Mouse (Mus musculus) kidney, adult 10 weeks (tissue): ENCODE measurements around the gene Olfr1051. TPM values are rescaled to one million over a fixed set of nuclear protein-coding genes. Genes with fewer than 3 reads are reported as not detected.

ENCODE experiments used
- polyA plus RNA-seq: library from polyadenylated mRNA; stranded (reverse); fragments of 350-450 nt; fragmentation: Illumina TruSeq; extraction: RNeasy Lipid Tissue Mini Kit (QIAGEN cat#74804); gene quantifications from one replicate; pipeline ENCODE4 v1.2.3, GENCODE M21; 2014; ENCODE audit warnings: low read depth, low replicate concordance

Olfr1051 gene
- polyA plus RNA-seq: not detected

GRCm38 (mm10) chr2:86278988-86279387 is at the start of gene Olfr1051:
Gene Olfr1051, minus strand, starts transcription at chr2:86279088.

GRCm38 (mm10) chr2:86315184-86315583 is 36.3 kb upstream of the Olfr1051 start, which contains the start of gene Olfr1053:
Gene Olfr1053, minus strand, starts transcription at chr2:86315284.

GRCm38 (mm10) chr2:86292155-86292554 is 13.3 kb upstream of the Olfr1051 start, which contains the start of gene Olfr1052:
Gene Olfr1052, plus strand, starts transcription at chr2:86292455.

GRCm38 (mm10) chr2:86258228-86258627 is 20.7 kb downstream of the Olfr1051 start, which contains the start of gene Olfr1049:
Gene Olfr1049, minus strand, starts transcription at chr2:86258328.

GRCm38 (mm10) chr2:86240189-86240588 is 38.7 kb downstream of the Olfr1051 start, which contains the start of gene Olfr1048:
Gene Olfr1048, minus strand, starts transcription at chr2:86240289.

GRCm38 (mm10) chr2:86231301-86231700 is 47.6 kb downstream of the Olfr1051 start, which contains the start of gene Olfr1047:
Gene Olfr1047, minus strand, starts transcription at chr2:86231401.

Other genes with a start within 250 kb of the Olfr1051 start
- gene Olfr1034, start 233.2 kb downstream of the Olfr1051 start, polyA plus RNA-seq: 0.69 TPM
- not detected for gene Olfr1036, start 205.1 kb downstream of the Olfr1051 start, polyA plus RNA-seq
- gene Olfr1037, start 191.7 kb downstream of the Olfr1051 start, polyA plus RNA-seq: not detected
- not detected for gene Olfr1039, start 143.2 kb downstream of the Olfr1051 start, polyA plus RNA-seq
- gene Olfr1040, start 132.4 kb downstream of the Olfr1051 start, polyA plus RNA-seq: not detected
- not detected for gene Olfr1042, start 117.2 kb downstream of the Olfr1051 start, polyA plus RNA-seq
- not detected for gene Olfr1043, start 111.6 kb downstream of the Olfr1051 start, polyA plus RNA-seq
- gene Olfr1044, start 101.3 kb downstream of the Olfr1051 start, polyA plus RNA-seq: not detected
- not detected for gene Olfr52, start 93.4 kb downstream of the Olfr1051 start, polyA plus RNA-seq
- gene Olfr1045, start 76.1 kb downstream of the Olfr1051 start, polyA plus RNA-seq: not detected
- gene Olfr1046, start 59.8 kb downstream of the Olfr1051 start, polyA plus RNA-seq: not detected
- not detected for gene Olfr1047, start 47.7 kb downstream of the Olfr1051 start, polyA plus RNA-seq
- not detected for gene Olfr1048, start 38.8 kb downstream of the Olfr1051 start, polyA plus RNA-seq
- gene Olfr1049, start 20.8 kb downstream of the Olfr1051 start, polyA plus RNA-seq: not detected
- not detected for gene Olfr1052, start 13.4 kb upstream of the Olfr1051 start, polyA plus RNA-seq
- not detected for gene Olfr1053, start 36.2 kb upstream of the Olfr1051 start, polyA plus RNA-seq
- not detected for gene Olfr1054, start 56.3 kb upstream of the Olfr1051 start, polyA plus RNA-seq
- not detected for gene Olfr1055, start 71.2 kb upstream of the Olfr1051 start, polyA plus RNA-seq
- gene Olfr1056, start 83.4 kb upstream of the Olfr1051 start, polyA plus RNA-seq: not detected
- gene Olfr1057, start 99.3 kb upstream of the Olfr1051 start, polyA plus RNA-seq: not detected
- not detected for gene Olfr1058, start 109.5 kb upstream of the Olfr1051 start, polyA plus RNA-seq
- gene Olfr1061, start 135.0 kb upstream of the Olfr1051 start, polyA plus RNA-seq: not detected
- gene Olfr1062, start 147.7 kb upstream of the Olfr1051 start, polyA plus RNA-seq: not detected
- gene Olfr1065, start 171.5 kb upstream of the Olfr1051 start, polyA plus RNA-seq: not detected
- not detected for gene Olfr1066, start 177.2 kb upstream of the Olfr1051 start, polyA plus RNA-seq
- gene Olfr228, start 208.3 kb upstream of the Olfr1051 start, polyA plus RNA-seq: not detected
- gene Olfr1076, start 229.4 kb upstream of the Olfr1051 start, polyA plus RNA-seq: not detected